Mouse (Mus musculus): ENCODE data around the gene Trpv4.

Trpv4 gene

DNA sequence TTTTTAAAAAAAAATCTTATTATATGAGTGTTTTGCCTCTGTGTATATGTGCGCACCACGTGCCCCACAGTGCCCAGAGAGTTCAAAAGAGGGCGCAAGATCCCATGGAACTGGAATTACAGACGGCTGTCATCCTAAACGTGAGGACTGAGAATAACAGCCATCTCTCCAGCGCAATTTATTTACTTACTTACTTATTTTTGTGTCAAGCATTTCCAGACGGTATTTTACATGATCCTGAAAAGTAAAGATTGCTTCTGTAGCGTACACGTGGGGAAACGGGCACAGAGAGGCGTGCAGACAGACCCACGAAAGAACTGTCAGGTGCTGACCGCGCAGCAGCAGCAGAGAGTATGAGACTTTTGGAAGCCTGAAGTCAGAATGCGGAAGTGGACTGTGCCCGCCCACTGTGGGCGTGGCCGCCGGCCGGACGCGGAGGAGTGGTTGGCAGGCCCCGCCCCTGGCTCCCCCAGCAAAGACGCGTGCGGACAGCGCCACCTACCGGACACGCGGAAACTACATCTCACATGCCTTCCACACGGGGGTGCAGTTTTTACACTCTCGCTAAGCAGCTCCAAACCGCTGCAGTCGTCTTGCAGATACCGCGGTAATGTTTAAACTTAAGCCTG lies 9.1 kb upstream of the Trpv4 start:
- DNase-seq, result peak; percentile 96

DNA sequence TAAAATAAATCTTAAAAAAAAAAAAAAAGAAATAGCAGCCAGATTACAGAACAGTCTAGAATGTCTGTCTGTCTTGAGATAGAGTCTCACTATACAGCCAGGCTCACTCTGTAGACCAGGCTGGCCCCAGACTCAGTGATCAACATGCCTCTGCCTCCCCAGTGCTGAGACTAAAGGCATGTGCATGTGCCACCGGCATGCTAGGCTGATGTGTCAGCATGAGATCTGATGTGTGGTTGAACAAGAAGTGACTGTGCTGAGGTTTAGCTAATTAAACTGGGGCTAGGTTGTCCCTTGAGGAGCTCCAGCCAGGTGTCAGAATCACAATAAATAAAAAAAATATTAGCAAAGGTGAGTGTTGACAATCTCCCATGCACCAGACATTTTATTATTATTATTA lies 8.4 kb upstream of the Trpv4 start:
- DNase-seq, result no peak

DNA sequence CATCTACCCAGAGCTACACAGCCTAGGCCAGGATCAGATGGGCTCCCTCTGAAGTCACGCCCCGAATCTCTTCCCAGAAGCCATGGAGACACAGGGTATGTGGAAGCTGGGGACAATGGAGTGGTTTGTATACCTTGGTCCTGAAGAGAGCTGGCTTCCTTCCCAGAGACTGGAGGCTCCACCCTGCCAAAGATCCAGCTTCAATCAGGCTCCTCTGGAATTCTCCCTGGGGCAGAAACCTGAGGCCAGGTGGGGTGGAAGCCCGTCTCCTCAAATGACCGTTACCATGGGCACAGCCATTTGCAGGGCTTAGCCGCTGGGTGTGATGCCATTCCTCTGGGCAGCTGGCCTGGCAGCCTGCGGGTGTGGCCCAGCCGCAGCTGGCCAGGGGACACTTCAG lies 6.5 kb upstream of the Trpv4 start:
- DNase-seq, result no peak

DNA sequence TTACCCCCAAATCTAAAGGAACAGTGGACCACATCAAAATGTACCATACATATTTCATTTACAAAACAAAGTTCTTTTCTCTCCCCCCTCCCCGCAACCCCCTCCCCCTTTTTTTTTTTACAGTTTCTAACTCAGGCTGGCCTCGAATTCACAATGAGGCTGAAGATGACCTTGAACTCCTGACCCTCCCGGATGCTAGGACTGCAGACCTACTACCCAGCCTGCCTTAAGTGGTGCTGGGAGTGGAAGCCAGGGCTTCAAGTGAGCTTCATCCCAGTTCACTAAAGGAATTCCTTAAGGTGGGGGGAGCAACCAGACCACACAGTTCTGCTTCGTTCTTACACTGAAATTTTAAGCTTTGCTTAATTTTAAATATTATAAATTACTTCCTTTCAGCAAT lies 5.9 kb upstream of the Trpv4 start:
- DNase-seq, result no peak

DNA sequence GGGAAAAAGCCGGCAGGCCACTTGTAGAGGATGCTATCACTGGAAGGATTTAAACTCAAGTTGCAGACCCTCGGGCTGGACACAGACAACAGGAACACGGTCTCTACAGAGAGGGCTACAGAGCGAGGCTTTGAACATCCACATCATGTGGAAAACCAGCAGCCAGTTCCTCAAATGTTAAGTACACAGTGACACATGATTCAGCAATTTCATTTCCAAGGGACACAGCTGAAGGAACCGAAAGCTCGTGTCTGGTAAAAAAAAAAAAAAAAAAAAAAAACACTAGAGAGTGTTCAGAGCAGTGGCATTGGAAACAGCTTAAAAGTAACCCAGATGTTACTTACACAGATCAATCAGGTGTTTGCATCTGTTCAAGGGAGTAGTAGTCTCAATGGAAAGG lies 2.8 kb upstream of the Trpv4 start:
- no peak for DNase-seq

DNA sequence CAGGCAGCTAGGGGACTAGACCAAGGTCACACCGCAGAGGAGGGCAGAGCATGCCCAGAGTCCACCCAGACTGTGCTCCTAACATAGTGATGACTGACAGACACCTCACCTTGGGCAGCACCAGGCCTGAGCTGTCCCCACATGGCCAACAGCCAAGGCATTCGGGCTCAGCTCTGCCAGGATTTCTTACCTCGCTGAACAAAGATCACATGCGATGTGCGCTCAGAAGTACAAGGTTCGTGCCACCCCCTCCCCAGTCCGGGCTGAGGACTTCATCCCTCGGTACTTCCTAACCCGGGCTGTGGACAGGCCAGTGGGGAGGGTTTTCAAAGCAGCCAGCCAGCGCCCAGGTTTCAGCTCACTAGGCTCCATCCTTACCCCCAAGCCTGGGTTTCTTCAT lies 795 bp downstream of the Trpv4 start:
- DNase-seq, result no peak

DNA sequence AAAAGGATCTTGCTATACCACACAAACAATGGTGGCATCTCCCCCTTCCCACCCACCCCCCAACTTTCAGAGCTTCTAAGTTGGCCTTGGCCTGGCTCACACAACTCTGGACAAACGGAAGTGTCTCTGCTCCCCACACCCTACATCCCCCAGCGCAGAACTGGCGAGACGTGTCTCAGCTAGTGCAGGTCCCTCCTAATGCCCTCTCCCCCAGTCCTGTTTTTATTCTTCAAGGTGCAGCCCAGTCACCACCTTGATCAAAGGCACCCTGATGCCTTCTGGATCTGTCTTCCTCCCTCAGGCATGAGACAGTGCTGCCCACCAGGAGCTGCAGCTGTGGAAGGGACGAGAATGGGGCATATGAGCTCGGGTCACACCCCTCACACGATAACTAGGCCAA lies 1.9 kb downstream of the Trpv4 start:
- no peak for DNase-seq

DNA sequence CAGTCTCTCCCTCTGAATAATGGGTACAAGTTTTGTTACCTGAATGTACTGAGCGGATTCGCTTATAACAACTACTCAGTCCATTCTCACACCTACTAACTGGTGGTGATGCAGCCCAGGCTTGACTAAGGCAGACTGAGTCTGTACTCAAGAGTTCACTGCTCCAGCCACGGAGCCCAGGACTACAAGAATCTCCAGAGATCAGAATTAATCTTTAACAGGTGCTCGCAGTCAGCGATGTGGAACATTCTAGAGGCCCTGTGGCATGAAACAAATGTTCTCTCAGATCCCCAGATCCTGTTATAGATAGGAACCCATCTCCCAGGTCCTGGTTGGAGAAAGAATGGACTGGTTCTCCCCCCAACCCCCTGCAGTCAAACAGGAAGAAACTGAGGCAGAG lies 2.5 kb downstream of the Trpv4 start:
- no peak for DNase-seq

DNA sequence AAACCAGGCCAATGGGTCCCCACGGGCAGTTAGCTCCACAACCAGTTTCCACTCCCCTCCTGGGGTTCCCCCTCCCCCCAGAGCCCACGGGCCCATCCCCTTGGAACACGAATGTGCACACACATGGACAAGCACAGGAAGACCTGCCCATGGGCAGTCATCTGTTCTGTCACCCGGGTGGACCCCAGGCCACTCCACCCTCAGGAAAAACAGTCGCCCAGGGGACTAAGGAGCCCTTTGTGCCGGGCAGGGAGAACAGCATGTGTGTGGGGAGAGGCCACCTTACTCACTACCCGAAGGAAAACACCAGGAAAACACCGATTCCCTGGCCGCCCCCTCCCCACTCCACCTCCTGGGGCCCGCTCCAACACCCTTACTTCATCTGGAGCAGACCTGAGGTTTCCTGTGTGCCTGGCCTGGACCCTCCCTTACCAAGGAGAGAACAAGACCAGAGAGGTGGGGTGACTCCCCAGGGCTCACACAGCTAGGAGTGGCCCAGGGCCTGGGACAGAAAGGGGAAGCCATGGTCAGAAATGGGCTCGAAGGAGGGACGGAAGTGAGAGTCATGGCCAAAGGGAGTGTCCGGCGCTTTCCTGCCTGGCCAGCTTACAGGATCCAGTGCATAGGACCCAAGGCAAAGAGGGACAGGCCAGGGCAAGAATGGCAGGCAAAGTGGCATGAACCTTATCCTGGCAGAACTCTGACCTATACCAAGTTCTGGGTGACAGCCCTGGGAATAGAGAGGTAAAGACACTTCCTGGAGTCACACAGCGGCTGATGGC lies 4.4 kb downstream of the Trpv4 start:
- no peak for DNase-seq

DNA sequence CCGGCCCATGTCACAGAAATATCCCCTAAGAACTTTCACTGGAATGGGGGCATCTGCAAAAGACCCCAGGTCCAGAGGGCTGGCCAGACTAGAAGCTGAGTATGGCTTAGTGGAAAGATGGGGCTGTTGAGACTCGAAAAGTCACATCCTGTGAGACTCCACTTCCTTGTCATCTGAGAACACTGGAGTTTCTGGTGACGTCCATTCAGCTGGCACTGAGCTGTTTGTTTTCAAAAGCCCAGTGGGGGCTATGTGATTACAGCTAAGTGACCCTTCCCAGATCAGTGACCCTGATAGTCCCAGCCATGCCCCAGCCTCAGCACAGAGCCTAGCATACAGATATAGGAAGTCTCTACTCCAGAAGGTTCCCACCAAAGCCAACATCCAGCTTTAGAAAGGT lies 6.8 kb downstream of the Trpv4 start:
- peak; percentile 26 for DNase-seq

DNA sequence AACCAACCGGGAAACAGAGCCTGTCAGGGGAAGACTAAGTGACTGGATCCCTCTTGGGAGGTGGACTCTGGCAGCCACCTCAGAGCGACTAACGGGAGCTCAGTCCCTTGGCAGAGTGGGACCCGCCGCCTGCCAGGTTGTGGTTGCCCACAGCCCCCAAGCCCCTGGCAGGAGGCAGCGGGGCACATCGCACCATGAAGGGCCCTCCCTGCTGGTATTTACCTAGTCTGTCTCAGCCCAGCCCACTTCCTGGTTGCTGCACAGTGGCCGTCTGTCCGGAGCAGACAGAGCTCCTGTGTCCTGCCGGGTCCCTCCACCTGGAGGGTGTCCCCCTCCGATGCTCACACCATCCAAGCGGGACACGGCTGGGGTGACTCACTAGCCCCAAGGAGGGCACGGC lies 7.2 kb downstream of the Trpv4 start:
- DNase-seq, result no peak

DNA sequence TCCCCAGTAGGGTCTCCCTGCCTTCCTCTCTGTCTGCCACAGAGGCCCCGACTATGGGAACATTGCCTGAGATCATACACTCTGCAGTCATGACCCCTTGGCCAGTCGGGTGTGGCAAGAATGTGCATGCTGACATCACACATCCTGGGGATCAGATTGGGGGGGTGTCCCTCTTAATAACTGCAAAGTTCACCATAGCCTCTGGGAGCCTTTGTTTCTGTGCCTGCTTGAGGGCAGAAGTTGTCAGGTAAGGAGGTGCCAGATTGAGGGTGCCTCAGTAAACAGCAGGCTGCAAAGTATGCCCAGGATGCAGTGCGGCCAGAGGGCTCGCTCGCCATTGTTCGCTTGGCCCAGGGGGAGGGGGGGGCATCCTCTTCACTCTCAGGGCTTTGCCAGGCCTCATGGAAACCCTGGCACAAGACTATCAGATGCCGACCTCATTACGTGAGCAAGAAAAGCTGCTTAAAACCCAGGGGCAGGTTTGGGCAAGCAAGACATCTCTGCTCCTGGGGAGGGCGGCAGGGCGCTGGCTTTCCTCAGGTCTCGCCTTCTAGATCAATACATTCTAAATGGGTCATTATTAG lies 9.4 kb downstream of the Trpv4 start:
- no peak for DNase-seq

DNA sequence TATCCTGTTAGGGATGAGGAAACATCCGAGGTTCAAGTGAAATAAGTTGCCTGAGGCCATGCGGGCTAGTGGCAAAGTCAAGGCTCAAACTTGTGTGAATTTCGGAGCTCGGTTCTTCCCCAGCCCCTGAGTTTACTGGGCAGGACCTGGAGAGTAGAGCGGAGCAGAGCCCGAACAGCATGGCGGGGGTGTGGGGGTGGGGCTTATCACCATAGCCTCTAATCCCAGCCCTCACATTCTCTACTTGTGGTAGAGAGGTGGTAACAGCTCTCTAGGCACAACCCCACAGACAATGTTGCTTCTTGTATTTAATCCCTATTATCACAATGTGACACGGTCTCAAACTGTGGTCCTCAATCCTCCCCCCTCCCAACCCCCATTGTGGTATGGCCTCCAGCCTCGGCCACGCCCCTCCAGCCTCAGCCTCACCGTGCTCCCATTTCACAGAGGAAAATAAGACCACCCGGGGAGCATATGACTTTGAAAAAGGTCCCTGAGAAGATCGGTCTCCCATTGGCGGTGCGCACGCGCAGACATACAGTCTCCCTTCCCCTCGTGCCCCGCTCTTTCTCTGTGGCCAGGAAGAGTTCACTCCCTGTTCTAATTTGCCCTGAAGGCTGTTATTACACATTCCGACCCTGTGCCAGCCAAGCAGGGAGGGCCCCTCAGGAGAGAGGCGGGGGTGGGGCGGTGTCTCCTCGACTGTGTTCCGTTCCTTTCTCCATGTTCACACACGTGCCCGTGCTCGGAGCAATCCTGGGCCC lies 10.8 kb downstream of the Trpv4 start:
- DNase-seq, result peak; percentile 80

DNA sequence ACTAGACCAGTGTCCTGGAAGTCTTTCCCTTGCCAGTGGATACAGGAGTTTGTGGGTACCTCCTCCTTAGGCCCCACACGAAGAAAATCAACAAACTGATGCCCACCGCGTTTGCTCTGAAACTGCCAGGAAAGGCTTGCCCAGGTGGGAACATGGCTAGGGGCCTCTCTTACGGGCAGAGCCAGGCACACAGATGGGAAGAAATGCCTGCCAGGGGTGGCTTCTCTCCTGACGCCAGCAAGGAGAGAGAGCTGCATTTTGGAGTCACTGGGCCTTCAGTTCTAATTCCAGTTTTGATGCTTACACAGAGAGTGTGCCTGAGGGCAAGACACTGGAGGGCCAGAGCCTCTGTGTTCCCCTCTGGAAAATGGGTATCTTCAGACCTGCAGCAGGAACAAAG lies 12.3 kb downstream of the Trpv4 start:
- no peak for DNase-seq

DNA sequence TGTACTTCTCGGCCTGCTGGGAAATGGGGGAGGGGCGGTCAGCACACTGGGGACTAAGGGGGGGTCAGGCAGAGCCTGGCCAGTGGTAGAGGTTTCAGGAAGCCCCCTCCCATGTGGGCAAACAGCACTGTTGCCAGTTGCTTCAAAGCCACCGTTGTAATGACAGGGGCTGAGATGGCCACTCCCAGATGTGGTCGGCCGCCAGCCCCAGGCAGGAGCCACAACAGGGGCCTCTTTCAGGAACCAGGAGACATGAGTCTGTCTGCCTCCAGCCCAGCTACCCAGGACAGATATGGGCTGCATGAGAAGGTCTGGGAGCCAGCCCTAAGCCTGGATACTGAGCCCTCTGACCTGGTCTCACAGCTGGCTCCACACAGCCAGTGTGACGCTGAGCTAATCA lies 13.3 kb downstream of the Trpv4 start:
- DNase-seq, result no peak

DNA sequence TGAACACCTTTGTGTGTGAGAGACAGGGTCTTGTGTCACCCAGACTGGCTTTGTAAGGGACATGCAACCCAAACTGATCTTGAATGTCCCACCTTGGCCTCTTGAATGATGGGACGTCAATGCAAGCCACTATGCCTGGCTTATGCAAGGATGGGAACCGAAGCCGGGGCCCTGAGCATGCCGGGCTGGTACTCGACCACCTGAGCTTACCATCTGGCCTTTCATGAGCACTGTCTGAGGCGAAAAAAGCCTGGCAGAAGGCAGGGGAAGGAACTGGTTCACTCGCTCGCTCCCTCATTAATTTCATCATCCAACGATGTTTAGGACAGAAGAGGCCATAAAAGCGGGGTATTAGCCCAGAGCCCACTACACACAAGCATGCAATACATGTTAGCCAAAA lies 17.4 kb downstream of the Trpv4 start:
- DNase-seq, result no peak

DNA sequence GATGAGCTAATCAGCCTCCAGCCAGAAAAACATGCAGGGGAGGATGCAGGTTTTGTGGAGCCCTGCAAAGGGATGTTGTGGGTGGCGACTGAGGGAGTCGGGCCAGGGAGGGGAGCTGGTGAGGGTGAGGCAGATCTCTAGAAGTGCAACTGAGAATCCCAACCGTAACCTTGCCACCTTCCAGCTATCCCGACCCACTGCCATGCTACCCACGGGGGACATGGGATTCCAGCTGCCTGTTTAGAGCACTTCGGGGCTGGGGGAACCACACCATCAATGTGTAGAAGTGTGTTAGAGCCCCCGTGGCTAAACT lies 18.6 kb downstream of the Trpv4 start:
- no peak for DNase-seq

DNA sequence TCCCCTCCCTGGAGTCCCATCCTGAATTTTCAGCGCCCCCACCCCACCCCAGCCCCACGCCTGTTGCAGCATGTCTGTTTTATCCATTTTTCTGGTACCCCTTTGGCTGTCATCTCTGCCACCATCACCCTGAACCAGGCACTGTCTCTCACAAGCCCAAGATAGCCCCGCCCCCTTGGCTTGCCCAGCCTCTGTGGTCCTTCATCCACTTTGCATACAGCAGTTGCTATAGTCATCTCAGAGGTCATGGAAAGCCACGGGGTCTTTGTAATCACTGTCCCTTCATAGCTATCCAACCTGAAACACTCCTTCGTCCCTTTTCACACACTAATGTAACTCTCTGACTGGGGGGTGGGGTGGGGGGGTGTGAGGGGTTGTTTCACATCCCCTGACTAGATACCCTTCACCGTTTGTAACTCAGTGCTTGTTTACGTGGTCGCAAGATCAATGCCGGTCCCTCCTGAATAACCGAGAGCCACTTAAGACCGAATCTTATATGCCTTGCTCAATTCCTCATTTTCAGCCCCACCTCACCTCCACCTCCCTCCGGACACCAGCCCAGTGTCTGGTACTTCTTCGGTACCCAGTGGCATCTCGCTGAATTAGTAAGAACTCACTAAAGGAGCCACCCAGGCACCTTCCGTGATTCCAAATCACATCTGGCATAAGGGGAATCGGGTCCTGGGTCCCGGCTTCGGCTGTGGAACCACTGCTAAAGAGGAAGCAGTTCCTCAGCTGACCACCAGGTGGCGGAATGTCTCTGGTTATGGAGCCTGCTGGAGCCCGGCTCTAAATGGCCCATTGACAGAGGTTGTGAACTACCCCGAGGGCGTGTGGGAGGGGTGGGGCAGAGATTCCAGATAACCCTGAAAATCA lies 19.2 kb downstream of the Trpv4 start:
- DNase-seq, result peak; percentile 91

DNA sequence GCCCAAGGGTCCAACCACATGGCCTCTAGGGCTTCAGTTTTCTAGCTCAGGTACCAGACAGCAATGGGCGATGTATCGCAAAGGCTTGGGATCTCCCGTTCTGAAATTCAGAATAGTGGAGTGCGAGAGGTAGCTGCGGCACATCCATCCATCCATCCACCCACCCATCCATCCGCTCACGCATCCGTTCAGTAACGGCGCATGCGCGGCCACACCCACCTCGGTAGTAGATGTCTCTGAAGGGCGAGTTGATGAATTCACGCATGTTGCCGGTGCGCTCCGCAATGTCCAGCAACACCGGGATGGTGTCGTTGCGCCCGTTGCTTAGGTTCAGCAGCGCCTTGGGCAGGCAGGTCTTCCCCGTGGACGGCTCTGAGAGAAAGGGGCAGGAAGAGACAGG lies 22.1 kb downstream of the Trpv4 start:
- no peak for DNase-seq

DNA sequence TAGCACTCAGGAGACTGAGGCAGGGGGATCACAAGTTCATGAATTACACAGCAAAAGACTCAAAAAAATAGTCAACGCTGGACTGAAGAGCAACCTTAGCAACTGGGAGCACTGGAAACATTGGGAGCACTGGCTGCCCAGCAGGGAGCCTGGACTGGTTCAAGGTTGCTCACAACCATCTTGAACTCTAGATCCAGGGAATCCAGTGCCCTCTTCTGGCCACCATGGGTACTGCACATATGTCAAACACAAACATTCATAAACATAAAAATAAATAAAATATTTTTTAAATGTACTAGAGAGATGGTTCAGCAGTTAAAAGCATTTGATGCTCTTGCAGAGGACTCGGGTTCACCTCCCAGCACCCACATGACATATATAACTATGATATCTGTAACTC lies 26.9 kb downstream of the Trpv4 start:
- DNase-seq, result no peak

DNA sequence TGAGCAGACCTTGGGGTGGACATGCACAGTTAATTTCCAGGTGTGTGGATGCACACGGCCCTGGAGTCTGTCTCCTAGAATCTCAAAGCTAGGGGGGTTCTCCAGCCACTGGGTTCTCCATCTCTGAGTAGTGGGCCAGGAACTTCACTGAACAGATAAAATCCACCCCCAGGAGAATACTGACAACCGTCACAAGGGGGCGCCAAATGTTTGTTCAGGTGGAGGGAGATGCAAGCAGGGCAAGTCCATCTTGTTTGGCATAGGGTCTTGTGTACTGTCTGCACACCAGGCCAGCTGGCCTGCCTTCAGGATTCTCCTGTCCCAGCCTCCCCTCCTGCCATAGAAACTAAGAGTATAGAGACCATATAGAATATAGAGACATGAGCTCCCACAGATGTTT lies 32.6 kb downstream of the Trpv4 start:
- DNase-seq, result peak; percentile 73

DNA sequence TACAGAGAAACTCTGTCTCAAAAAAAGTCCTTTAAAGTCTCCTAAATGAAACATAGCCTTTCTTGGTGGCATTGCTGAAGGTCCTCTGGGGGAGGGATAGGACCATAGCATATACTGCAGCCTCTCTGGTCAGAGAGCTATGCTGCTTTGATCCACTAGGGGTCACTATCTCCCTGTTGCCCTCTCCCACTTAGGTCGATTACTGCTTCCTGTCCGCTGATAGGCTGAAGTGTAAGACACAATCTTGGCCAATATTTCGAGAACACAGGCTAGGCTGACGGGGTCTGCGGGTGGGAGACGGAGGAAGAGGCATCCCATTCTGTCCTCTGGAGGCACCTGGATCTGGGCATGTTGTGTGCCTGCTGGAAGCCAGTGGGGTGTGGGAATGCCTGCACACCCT lies 37.9 kb downstream of the Trpv4 start:
- DNase-seq, result no peak

DNA sequence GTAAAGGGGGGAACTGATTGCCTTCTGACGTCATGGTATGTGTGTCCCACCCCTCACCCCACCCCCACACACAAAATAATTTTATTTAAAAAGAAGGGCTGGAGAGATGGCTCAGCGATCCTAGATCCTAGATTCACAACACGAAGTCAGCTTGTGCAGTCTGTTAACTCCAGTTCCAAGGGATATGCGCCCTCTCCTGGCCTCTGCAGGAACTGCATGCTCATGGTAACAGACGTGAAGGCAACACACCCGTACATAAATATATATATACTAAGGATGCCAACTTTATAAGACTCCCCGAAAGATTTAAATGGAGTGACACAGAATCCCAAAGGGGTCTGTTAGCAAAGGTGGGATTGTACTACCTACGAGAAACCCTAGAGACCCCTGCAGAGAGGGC lies 39.4 kb downstream of the Trpv4 start:
- DNase-seq, result peak; percentile 83

All from embryo, embryonic 11 days (tissue).